Mouse (Mus musculus): ENCODE results near the gene Prkg1. TPM values are rescaled to one million over a fixed set of nuclear protein-coding genes. Genes with fewer than 3 reads are reported as not detected.
"Not testable (repeated sequence)": the region's sequence is repeated elsewhere in the genome, so short reads cannot be mapped to it uniquely, and the experiment has no call there.

Prkg1 gene
- total RNA-seq, 2 experiments from 2014 or later: 6.3 to 6.4 TPM

- not testable (repeated sequence) for DNase-seq (ENCODE audit: low spot score in 2 of 2)
Measured at GRCm38 (mm10) chr19:30539365-30539941, 1225.4 kb downstream of the Prkg1 start.

DNA sequence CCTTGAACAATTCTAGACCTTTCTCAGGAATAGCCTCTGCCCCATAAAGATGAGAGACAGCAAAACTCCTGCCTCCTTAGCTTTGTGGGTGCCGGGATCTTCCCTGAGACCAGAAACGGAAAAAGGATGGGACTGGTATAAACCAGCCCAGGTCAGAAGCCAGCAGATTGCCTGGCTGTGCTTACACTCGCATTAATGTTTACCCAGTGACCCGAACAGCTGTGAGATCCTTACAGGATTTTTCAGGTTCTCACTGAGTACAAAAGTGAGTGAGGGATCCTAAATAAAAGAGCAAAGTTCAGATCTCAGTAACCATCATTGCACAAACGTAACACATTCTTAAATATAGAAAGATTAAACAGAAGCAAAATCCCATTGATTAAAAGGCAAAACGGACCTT, 1248.1 kb downstream of the Prkg1 start:
- DNase-seq (ENCODE audit: low spot score in 2 of 2): no peak

Other genes with a start within 250 kb of the Prkg1 start
- gene A1cf, start 103.7 kb upstream of the Prkg1 start, total RNA-seq (2021): under 1 TPM in 1 of 2 experiments, not detected in 1; 0.20 TPM